Mouse (Mus musculus) cortical plate, adult 2 months (tissue): Measurements from ENCODE around the gene Foxr1.

Experiments used
- CTCF ChIP-seq: fragments of 200-500 bp; IDR thresholded peaks from 2 replicates; pipeline ENCODE4 v1.5.1; 2011; ENCODE audit warnings: mild to moderate bottlenecking, control low read depth, low read length; ENCODE audit not compliant: insufficient read depth; ENCODE audit errors: extremely low read depth
- POLR2A ChIP-seq: fragments of 200-500 bp; IDR thresholded peaks from 2 replicates; pipeline ENCODE4 v1.6.1; 2011; ENCODE audit warnings: mild to moderate bottlenecking, low read length, control low read depth; ENCODE audit not compliant: insufficient read depth; ENCODE audit errors: extremely low read depth

DNA sequence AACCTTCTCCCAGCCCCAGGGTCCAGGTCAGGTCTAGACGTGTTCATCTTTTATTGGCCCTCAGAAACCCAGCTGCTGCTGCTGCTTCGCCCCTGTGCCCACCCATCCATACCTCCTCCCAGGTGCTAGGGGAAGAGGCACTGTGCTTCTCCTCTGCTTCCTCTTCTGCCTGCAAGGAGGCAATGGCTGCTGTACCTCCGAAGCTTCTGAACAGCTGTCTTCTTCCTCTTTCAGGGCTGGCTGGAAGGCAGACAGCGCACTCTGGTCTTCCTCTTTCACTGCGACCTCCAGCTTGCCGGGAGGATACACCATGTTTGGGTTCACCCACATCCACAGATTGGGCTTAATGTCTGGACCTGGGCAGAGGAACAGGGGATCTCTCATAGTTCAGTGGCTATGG lies 5.2 kb downstream of the Foxr1 start:
- TF ChIP-seq POLR2A (no peak), CTCF (no peak)
